Mouse (Mus musculus): Measurements from ENCODE around the gene Ubash3b. TPM values are rescaled to one million over a fixed set of nuclear protein-coding genes. Genes with fewer than 3 reads are reported as not detected.

Gene Ubash3b
- polyA plus RNA-seq, 1 experiment, result 1.6 TPM

DNA sequence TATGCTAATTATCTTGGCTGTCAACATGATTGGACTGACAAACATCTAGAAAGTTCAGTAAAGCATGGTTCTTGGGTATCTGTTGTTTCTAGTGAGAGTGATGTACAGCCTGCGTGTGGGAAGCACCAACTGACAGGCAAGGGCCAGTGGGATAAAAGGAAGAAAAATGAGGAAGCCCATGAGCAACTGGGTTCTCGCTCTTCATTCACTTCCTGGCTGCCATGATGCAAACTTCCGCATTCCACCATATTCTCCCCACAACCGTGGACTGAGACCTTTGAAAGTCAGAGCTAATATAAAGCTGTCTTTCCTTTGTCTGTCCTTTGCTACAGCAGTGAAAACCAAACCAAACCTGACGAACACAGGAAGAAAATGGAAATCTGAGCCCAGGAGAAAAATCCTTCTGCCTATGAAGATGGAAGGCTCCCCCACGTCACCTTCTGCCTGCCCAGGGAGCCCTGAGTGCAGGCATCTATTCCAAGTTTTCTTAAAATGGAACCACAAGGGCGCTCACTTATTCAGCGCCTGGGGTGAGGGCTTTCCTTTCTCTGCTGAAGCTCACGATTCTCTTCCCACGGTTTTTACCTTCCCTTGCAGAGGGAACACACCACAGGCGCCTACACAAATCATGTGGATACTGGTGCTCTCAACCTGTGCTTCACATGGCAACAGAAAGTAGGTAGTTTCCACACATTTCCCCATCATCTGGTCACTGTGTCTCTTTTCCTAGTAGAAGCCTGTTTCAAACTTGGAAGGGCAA lies 187.3 kb downstream of the Ubash3b start:
- WGBS, result 80% methylated on average over 11 of the region's 11 CpGs

DNA sequence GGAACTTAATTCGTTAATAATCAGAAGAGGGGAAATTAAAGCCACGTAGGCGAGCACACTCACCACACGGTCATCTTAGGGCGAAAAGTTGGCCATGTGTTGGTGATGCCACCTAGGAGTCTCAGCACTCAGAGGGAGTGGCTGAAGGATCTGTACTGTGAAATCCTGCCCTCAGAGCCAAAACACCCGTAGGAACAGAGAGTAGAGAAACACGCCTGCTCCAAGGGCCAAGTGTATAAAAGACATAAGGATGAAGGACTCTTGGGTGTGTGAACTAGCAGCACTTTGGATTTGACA lies 197.1 kb downstream of the Ubash3b start:
- Histone ChIP-seq H3K4me1 (ENCODE audit: control insufficient read depth, insufficient read depth, insufficient read length, low read length) (no peaks in the 10 kb centered on the region), H3K27ac (ENCODE audit: insufficient read depth, low read depth, low read length) (no peak overlapping the region), H3K27me3 (ENCODE audit: control insufficient read depth, insufficient read depth, low read length) (peaks cover 13% of the 10 kb centered on the region), H3K4me3 (ENCODE audit: low read depth, low read length) (no peak overlapping the region), H3K36me3 (ENCODE audit: control insufficient read depth, insufficient read depth, low read length) (no peaks in the 10 kb centered on the region)
- TF ChIP-seq CTCF (IDR thresholded peaks at IDR 0.05; ENCODE audit: extremely low read depth, insufficient read length, insufficient replicate concordance, low read depth, low read length) (no peak), POLR2A (IDR thresholded peaks at IDR 0.05; ENCODE audit: low read depth, low read length) (no peak)
- 43% methylated on average over 7 of the region's 7 CpGs for whole genome bisulfite sequencing

More for the DNA sequence above, 187.3 kb downstream of the Ubash3b start:
- TF ChIP-seq POLR2A (IDR thresholded peaks at IDR 0.05; ENCODE audit: low read depth, low read length) (no peak), CTCF (IDR thresholded peaks at IDR 0.05; ENCODE audit: extremely low read depth, insufficient read length, insufficient replicate concordance, low read depth, low read length) (no peak)
- Histone ChIP-seq H3K4me1 (ENCODE audit: control insufficient read depth, insufficient read depth, insufficient read length, low read length) (no peaks in the 10 kb centered on the region), H3K36me3 (ENCODE audit: control insufficient read depth, insufficient read depth, low read length) (no peaks in the 10 kb centered on the region), H3K27me3 (ENCODE audit: control insufficient read depth, insufficient read depth, low read length) (no peaks in the 10 kb centered on the region), H3K4me3 (ENCODE audit: low read depth, low read length) (no peak overlapping the region), H3K27ac (ENCODE audit: insufficient read depth, low read depth, low read length) (no peak overlapping the region)

- H3K4me3 ChIP-seq (ENCODE audit: low read depth, low read length), result no peak within 1 kb of the TSS
- no peak for TF ChIP-seq POLR2A (IDR thresholded peaks at IDR 0.05; ENCODE audit: low read depth, low read length)
- no peak for TF ChIP-seq CTCF (IDR thresholded peaks at IDR 0.05; ENCODE audit: extremely low read depth, insufficient read length, insufficient replicate concordance, low read depth, low read length)
- 3% methylated on average over 51 of the region's 51 CpGs for WGBS
These were observed 197.7 kb downstream of the Ubash3b start, which contains the start of gene Jhy for GRCm38 (mm10) chr9:40963586-40964417. TSS of gene Jhy (minus strand) at chr9:40964118.

GRCm38 (mm10) chr9:40961401-40961800 lies 200.1 kb downstream of the Ubash3b start:
- 71% methylated on average over 3 of the region's 3 CpGs for WGBS
- no peak for TF ChIP-seq POLR2A (IDR thresholded peaks at IDR 0.05; ENCODE audit: low read depth, low read length)
- no peak for TF ChIP-seq CTCF (IDR thresholded peaks at IDR 0.05; ENCODE audit: extremely low read depth, insufficient read length, insufficient replicate concordance, low read depth, low read length)
- Histone ChIP-seq H3K27ac (ENCODE audit: insufficient read depth, low read depth, low read length) (no peak overlapping the region), H3K4me1 (ENCODE audit: control insufficient read depth, insufficient read depth, insufficient read length, low read length) (no peaks in the 10 kb centered on the region), H3K4me3 (ENCODE audit: low read depth, low read length) (no peak overlapping the region), H3K36me3 (ENCODE audit: control insufficient read depth, insufficient read depth, low read length) (no peaks in the 10 kb centered on the region), H3K27me3 (ENCODE audit: control insufficient read depth, insufficient read depth, low read length) (peaks cover 13% of the 10 kb centered on the region)

More at GRCm38 (mm10) chr9:40963586-40964417, 197.7 kb downstream of the Ubash3b start, which contains the start of gene Jhy:
- Histone ChIP-seq H3K27me3 (ENCODE audit: control insufficient read depth, insufficient read depth, low read length) (peaks cover 13% of the 10 kb centered on the region), H3K27ac (ENCODE audit: insufficient read depth, low read depth, low read length) (no peak within 1 kb of the TSS), H3K4me1 (ENCODE audit: control insufficient read depth, insufficient read depth, insufficient read length, low read length) (no peaks in the 10 kb centered on the region), H3K36me3 (ENCODE audit: control insufficient read depth, insufficient read depth, low read length) (no peaks in the 10 kb centered on the region)

Other genes starting within 250 kb of the Ubash3b start
- gene Jhy, start 197.6 kb downstream of the Ubash3b start, polyA plus RNA-seq (2012; rRNA removed), result 0.03 and 0.04 TPM in 2 replicates
- gene Crtam, start 157.1 kb downstream of the Ubash3b start, polyA plus RNA-seq (2012; rRNA removed), result 0.08 TPM in 2 replicates